Mouse (Mus musculus) midbrain, embryonic 13.5 days (tissue): ENCODE results near the gene Plin5. TPM values are rescaled to one million over a fixed set of nuclear protein-coding genes. Genes with fewer than 3 reads are reported as not detected.

Experiments used
- ATAC-seq: fragments of 200-750 bp; cut with Nextera tagmentation; 2 replicates; pipeline ENCODE4 v1.8.0; 2017; ENCODE audit warnings: mild to moderate bottlenecking, moderate TSS enrichment, moderate library complexity
- H3K27ac ChIP-seq: fragments of 300-500 bp; sonication (generic); 2 replicates; pipeline ENCODE4 v1.5.1; 2015; ENCODE audit warnings: inconsistent platforms, mild to moderate bottlenecking, moderate library complexity
- H3K27me3 ChIP-seq: fragments of 300-500 bp; sonication (generic); 2 replicates; pipeline ENCODE4 v1.6.1; 2015; ENCODE audit warnings: mild to moderate bottlenecking, inconsistent platforms
- H3K36me3 ChIP-seq: fragments of 300-500 bp; sonication (generic); 2 replicates; pipeline ENCODE4 v1.6.1; 2015; ENCODE audit warnings: mild to moderate bottlenecking, inconsistent platforms
- H3K4me1 ChIP-seq: fragments of 300-500 bp; sonication (generic); replicated peaks from 2 replicates; pipeline ENCODE4 v1.6.1; 2015; ENCODE audit warnings: inconsistent platforms
- H3K4me2 ChIP-seq: fragments of 300-500 bp; sonication (generic); replicated peaks from 2 replicates; pipeline ENCODE4 v1.6.1; 2015; ENCODE audit warnings: moderate library complexity, mild to moderate bottlenecking, inconsistent platforms
- H3K4me3 ChIP-seq: fragments of 300-500 bp; sonication (generic); replicated peaks from 2 replicates; pipeline ENCODE4 v1.5.1; 2015; ENCODE audit warnings: mild to moderate bottlenecking, inconsistent platforms
- H3K9ac ChIP-seq: fragments of 300-500 bp; sonication (generic); replicated peaks from 2 replicates; pipeline ENCODE4 v1.6.1; 2015; ENCODE audit warnings: mild to moderate bottlenecking, inconsistent platforms
- H3K9me3 ChIP-seq: fragments of 300-500 bp; sonication (generic); 2 replicates; pipeline ENCODE4 v1.6.1; 2016; ENCODE audit warnings: mild to moderate bottlenecking, inconsistent platforms
- WGBS: fragments of 180-500 bp; shearing (Covaris S2); methylation state at CpG from one replicate; pipeline ENCODE4 v1.1.7; 2015; 5-methylcytosine and 5-hydroxymethylcytosine counted together
- polyA plus RNA-seq: library from polyadenylated mRNA; unstranded; fragments of >200 nt; fragmentation: Nextera tagmentation; extraction: Ambion mirVana; gene quantifications from 2 replicates; pipeline ENCODE4 v1.2.1, GENCODE M21; 2015

The Plin5 gene
- polyA plus RNA-seq, 1 experiment from 2014 or later, result 0.43 TPM

GRCm38 (mm10) chr17:56102927-56103326 lies 14.5 kb downstream of the Plin5 start:
- 0 out of 2 replicates have a peak, but pooled peaks have one; percentile 4 for ATAC-seq
- Histone ChIP-seq H3K4me3 (no peak overlapping the region), H3K4me1 (no peaks in the 10 kb centered on the region), H3K9me3 (no peaks in the 10 kb centered on the region), H3K27me3 (no peaks in the 10 kb centered on the region), H3K36me3 (peaks cover 65% of the 10 kb centered on the region), H3K4me2 (no peak overlapping the region), H3K9ac (no peak overlapping the region), H3K27ac (no peak overlapping the region)
- 95% methylated on average over 9 of the region's 9 CpGs for WGBS

GRCm38 (mm10) chr17:56102158-56102557 lies 15.2 kb downstream of the Plin5 start:
- Histone ChIP-seq H3K4me3 (no peak overlapping the region), H3K4me2 (no peak overlapping the region), H3K27ac (no peak overlapping the region), H3K9ac (no peak overlapping the region), H3K36me3 (peaks cover 69% of the 10 kb centered on the region), H3K9me3 (no peaks in the 10 kb centered on the region), H3K27me3 (no peaks in the 10 kb centered on the region), H3K4me1 (no peaks in the 10 kb centered on the region)
- ATAC-seq, result no peak
- WGBS, result 89% methylated on average over 5 of the region's 5 CpGs

DNA sequence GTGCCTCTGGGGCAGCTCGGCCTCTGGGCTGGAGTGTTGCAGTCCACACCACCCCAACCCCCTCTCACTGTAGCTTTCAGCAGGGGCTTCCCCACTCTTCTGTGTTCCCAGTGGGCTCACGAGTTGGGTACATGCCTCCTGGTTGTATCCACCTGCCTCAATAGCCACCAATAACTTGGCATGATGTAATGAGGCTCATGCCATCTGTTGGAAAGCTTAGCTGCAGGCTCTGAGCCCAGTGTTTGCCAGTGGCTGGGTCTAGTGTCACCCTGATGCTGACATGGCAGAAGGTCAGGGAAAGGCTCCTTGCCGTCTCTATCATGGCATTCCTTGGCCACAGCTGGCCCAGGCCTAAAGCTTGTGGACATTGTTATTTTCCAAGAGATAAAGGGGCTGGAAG lies 16.6 kb downstream of the Plin5 start:
- ATAC-seq, result no peak
- 94% methylated on average over 3 of the region's 3 CpGs for WGBS
- no peak overlapping the region for H3K9ac ChIP-seq
- no peak overlapping the region for H3K27ac ChIP-seq
- H3K27me3 ChIP-seq, result no peaks in the 10 kb centered on the region
- H3K4me3 ChIP-seq, result no peak overlapping the region
- no peak overlapping the region for H3K4me2 ChIP-seq
- peaks cover 82% of the 10 kb centered on the region for H3K36me3 ChIP-seq
- H3K9me3 ChIP-seq, result no peaks in the 10 kb centered on the region
- H3K4me1 ChIP-seq, result no peaks in the 10 kb centered on the region

DNA sequence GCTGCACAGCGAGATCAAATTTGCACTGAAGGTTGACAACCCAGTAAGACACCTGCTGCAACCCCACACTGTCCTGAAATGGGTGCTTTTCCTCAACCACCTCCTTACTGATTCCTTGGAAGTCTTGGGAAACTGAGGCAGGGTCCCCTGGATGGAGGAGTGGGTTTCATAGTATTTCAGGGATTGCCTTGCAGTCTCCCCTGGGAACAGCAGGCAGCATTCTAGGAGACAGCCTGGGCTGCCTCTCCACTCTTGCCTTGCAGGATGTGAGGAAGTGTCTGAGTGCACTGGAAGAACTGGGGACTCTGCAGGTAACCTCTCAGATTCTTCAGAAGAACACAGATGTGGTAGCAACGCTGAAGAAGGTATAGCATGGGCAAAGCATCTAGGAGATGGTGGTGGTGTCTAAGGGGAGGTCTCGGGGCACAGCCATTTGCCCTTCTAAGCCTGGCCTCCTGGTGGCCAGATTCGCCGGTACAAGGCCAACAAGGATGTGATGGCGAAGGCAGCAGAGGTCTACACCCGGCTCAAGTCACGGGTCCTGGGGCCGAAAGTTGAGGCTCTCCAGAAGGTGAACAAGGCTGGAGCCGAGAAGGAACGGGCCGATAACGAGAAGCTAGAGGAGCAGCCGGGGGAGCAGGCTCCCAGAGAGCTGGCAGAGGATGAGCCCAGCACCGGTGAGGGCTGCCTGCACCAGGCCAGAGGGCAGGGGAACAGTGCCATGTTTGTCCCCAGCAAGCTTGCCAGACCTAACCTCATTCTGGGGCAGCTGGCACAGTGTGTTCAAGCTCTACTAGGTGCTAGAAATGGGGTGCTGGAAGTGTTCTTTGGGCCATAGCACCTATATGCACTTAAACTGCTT lies 18.5 kb downstream of the Plin5 start:
- no peaks in the 10 kb centered on the region for H3K9me3 ChIP-seq
- WGBS, result 93% methylated on average over 15 of the region's 15 CpGs
- ATAC-seq, result no peak
- peaks cover 92% of the 10 kb centered on the region for H3K36me3 ChIP-seq
- no peak overlapping the region for H3K27ac ChIP-seq
- H3K4me3 ChIP-seq, result no peak overlapping the region
- no peaks in the 10 kb centered on the region for H3K27me3 ChIP-seq
- no peaks in the 10 kb centered on the region for H3K4me1 ChIP-seq
- H3K9ac ChIP-seq, result no peak overlapping the region
- H3K4me2 ChIP-seq, result no peak overlapping the region

DNA sequence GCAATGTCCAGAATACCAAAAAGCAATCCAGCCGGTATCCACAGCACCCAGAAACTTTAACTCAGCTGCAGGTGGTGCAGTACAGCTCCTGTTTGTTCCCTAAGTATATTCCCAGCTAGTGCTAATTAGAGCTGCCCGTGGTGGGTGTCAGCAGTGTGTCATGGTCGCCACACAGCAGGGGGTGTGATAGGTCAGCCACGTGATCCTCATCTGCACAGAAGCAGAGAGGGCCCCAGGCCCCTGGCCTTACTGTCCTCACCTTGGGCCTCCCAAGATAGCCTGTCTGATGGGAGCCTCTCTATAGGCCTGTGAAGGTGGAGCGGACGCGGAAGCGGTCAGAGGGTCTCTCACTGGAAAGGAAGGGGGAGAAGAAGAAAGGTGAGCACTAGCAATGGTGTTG lies 19.2 kb downstream of the Plin5 start:
- Histone ChIP-seq H3K27ac (no peak overlapping the region), H3K36me3 (peaks cover 90% of the 10 kb centered on the region), H3K4me3 (no peak overlapping the region), H3K27me3 (no peaks in the 10 kb centered on the region), H3K9me3 (no peaks in the 10 kb centered on the region), H3K9ac (no peak overlapping the region), H3K4me1 (no peaks in the 10 kb centered on the region), H3K4me2 (no peak overlapping the region)
- peak; percentile 28; the same call in 1 of the 2 replicates for ATAC-seq
- WGBS, result 91% methylated on average over 8 of the region's 8 CpGs

DNA sequence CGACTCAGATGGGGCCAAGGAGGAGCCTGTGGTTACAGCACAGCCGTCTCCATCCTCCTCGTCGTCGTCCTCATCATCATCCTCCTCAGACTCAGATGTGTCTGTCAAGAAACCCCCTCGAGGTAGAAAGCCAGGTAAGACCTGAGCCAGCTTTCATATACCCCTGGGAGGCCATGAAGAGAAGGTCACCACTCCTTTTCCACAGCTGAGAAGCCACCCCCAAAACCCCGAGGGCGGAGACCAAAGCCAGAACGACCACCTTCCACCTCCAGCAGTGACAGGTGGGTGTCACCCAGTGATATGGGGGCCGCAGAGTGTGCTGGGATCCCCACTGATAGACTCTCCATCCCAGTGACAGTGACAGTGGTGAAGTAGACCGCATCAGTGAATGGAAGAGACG lies 20.5 kb downstream of the Plin5 start:
- Histone ChIP-seq H3K4me1 (no peaks in the 10 kb centered on the region), H3K27me3 (no peaks in the 10 kb centered on the region), H3K36me3 (peaks cover 84% of the 10 kb centered on the region), H3K4me3 (no peak overlapping the region), H3K9me3 (no peaks in the 10 kb centered on the region), H3K27ac (no peak overlapping the region), H3K4me2 (no peak overlapping the region), H3K9ac (no peak overlapping the region)
- 94% methylated on average over 12 of the region's 12 CpGs for WGBS
- ATAC-seq, result no peak

DNA sequence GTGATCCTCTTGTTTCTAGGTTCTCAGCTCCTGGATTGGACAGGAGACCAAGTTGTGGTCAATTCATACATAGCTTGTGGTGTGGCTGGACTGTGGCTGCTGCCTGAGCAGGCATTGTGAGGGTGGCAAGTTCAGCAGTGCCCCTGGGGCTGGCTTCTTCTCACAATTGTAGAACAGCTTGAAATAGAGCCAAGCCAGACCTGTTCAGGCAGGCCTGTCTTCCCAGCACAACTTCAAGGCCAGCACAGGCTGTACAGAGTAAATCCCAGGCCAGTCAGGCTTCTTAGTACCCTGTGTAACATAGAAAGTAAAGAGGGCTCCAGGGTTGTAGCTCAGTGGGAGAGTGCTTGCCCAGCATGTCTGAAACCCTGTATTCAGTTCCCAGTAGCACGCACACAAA lies 24.6 kb downstream of the Plin5 start:
- no peak overlapping the region for H3K27ac ChIP-seq
- H3K4me1 ChIP-seq, result no peaks in the 10 kb centered on the region
- H3K36me3 ChIP-seq, result peaks cover 76% of the 10 kb centered on the region
- H3K9ac ChIP-seq, result no peak overlapping the region
- ATAC-seq, result no peak
- H3K27me3 ChIP-seq, result no peaks in the 10 kb centered on the region
- WGBS, result 100% methylated on average over 1 of the region's 1 CpGs
- no peaks in the 10 kb centered on the region for H3K9me3 ChIP-seq
- H3K4me3 ChIP-seq, result no peak overlapping the region
- no peak overlapping the region for H3K4me2 ChIP-seq

DNA sequence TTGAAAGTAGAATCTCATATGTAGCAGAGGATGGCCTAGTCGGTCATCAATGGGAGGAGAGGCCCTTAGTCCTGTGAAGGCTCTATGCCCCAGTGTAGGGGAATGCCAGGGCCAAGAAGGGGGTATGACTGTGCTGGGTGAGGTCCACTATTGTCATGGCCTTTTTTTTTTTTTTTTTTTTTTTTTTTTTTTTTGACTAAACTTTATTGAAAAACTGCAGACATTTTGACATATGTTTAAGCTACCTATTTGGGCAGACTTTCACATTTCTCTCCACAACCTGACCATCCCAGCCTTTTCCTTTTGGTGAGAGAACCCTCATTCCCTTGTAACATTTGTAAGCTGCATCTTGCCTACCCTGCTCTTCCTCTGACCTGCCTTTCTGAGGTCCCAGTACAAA lies 25.1 kb downstream of the Plin5 start:
- Histone ChIP-seq H3K4me1 (no peaks in the 10 kb centered on the region), H3K27ac (no peak overlapping the region), H3K9me3 (no peaks in the 10 kb centered on the region), H3K4me2 (no peak overlapping the region), H3K27me3 (no peaks in the 10 kb centered on the region), H3K4me3 (no peak overlapping the region), H3K36me3 (peaks cover 71% of the 10 kb centered on the region), H3K9ac (no peak overlapping the region)
- no peak for ATAC-seq
- 75% methylated on average over 1 of the region's 1 CpGs for WGBS

DNA sequence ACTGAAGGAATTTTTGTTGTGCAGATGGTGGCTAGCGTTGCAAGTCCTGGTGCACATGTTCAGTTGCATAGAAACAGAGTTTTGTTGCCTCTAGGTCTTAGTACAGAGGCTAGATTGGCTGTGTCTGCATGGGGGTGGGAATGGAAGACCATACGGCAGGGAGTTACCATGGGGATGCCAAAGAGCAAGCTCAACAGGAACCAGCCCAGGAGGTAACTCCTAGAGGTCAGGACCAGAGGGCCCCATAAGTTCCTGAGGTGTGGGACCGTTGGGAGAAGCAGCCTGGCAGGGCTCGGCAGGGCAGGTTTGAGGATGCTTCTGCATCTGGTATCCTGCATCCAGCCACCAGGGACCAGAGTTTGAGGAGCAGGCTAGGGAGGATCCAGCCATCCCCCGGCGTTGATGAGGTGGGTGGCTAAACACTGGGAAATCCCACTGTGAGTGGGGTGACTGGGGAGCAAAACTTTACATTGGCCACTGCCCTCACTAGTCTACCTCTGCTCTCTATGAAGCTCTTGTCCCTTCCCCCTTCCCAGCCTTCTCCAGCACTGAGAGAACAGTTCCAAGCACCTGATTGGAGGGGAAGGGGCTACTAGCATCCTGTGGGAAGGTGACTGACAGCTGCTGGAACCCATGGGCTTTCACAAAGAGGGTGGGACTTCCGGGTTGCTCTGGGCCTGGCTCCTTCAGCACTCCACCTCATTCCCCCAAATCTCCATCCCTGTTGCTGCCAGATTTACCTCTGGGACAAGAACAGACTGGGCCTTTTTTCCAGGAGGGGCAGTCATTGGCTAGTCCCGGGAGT lies 36.4 kb downstream of the Plin5 start:
- H3K4me2 ChIP-seq, result peak overlapping the region; percentile 100
- H3K36me3 ChIP-seq, result peaks cover 28% of the 10 kb centered on the region
- ATAC-seq, result peak; percentile 64
- 3% methylated on average over 8 of the region's 8 CpGs for WGBS
- no peaks in the 10 kb centered on the region for H3K27me3 ChIP-seq
- H3K9ac ChIP-seq, result peak overlapping the region; percentile 84
- H3K4me1 ChIP-seq, result peaks cover 32% of the 10 kb centered on the region
- H3K4me3 ChIP-seq, result peak overlapping the region; percentile 86
- peak overlapping the region; percentile 76 for H3K27ac ChIP-seq
- H3K9me3 ChIP-seq, result no peaks in the 10 kb centered on the region

GRCm38 (mm10) chr17:56079921-56080320 lies 37.5 kb downstream of the Plin5 start:
- H3K27me3 ChIP-seq, result no peaks in the 10 kb centered on the region
- peak overlapping the region; percentile 100 for H3K4me2 ChIP-seq
- 1% methylated on average over 11 of the region's 11 CpGs for WGBS
- peak overlapping the region; percentile 86 for H3K4me3 ChIP-seq
- H3K9me3 ChIP-seq, result no peaks in the 10 kb centered on the region
- peaks cover 37% of the 10 kb centered on the region for H3K4me1 ChIP-seq
- H3K27ac ChIP-seq, result peak overlapping the region; percentile 79
- H3K36me3 ChIP-seq, result peaks cover 20% of the 10 kb centered on the region
- ATAC-seq, result no peak
- peak overlapping the region; percentile 84 for H3K9ac ChIP-seq

- H3K27me3 ChIP-seq, result no peaks in the 10 kb centered on the region
- H3K9ac ChIP-seq, result peak within 1 kb of the TSS; percentile 84
- peak within 1 kb of the TSS; percentile 86 for H3K4me3 ChIP-seq
- WGBS, result under 1% methylated on average over 61 of the region's 61 CpGs
- no peaks in the 10 kb centered on the region for H3K9me3 ChIP-seq
- peaks cover 38% of the 10 kb centered on the region for H3K4me1 ChIP-seq
- ATAC-seq, result peak; percentile 95
- peaks cover 17% of the 10 kb centered on the region for H3K36me3 ChIP-seq
- peak within 1 kb of the TSS; percentile 100 for H3K4me2 ChIP-seq
- peak within 1 kb of the TSS; percentile 79 for H3K27ac ChIP-seq
Measured at GRCm38 (mm10) chr17:56078880-56079795, 38.3 kb downstream of the Plin5 start, which contains the start of gene Hdgfl2. Gene Hdgfl2, plus strand, starts transcription at chr17:56079634.
